Mouse (Mus musculus) cerebellum, adult 2 months (tissue): ENCODE results near the gene Rrp36.

Source experiments
- CTCF ChIP-seq: fragments of 200-500 bp; IDR thresholded peaks from 2 replicates; pipeline ENCODE4 v1.5.1; 2011; ENCODE audit warnings: low read depth, mild to moderate bottlenecking, control low read depth, low read length, moderate library complexity, borderline replicate concordance; ENCODE audit not compliant: insufficient read depth
- POLR2A ChIP-seq: fragments of 200-500 bp; IDR thresholded peaks from 2 replicates; pipeline ENCODE4 v1.6.1; 2011; ENCODE audit warnings: low read length, control low read depth, borderline replicate concordance; ENCODE audit not compliant: insufficient read depth

DNA sequence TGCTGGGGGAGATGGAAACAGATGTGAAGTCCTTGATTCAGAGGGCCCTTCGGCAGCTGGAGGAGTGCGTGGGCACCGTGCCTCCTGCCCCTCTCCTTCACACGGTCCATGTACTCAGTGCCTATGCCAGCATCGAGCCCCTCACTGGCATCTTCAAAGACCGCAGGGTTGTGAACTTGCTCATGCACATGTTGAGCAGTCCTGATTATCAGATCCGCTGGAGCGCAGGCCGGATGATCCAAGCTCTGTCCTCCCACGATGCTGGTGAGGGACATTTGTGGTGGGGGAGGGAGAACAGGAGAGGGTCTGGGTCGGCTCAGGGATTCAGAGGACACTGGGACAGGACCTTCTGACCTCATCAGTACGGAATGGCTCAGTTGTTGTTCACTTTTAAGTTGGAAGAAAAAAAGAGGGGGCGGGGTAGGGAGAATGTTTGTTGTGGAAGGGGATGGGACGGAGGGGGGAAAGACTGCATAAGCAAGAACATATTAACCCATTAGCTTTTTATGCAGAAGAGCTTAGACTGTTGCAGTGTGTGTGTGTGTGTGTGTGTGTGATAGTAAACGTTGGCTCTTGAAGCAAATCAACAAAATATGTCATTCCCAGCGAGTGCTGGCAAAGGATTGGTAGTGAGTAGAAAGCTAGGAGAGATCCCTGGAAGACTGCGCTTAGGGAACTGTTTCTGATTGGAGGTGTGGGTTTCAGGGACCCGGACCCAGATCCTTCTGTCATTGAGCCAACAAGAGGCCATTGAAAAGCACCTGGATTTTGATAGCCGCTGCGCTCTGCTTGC lies 22.2 kb downstream of the Rrp36 start:
- TF ChIP-seq POLR2A (no peak), CTCF (no peak)
